Comparison of ENCODE assay signal across 11 mouse cellular contexts in genomic region chr14:58153470-58154416, GRCm38 (mm10).
A peak's percentile ranks its signal among the peaks of the same experiment; 100 is the strongest.
DNase-seq lines count a peak whose midpoint lies in the region; ATAC-seq lines count a peak whose summit lies in the region.
"Had no signal": no experiment of that assay in that cellular context is flagged by ENCODE, and none has a peak within 500 bp of the region (broad histone marks: within the 10 kb centered on the region; RNA-seq: fewer than 3 reads in every experiment).

No protein-coding gene starts in this region.

- peak; percentile 68 for ATAC-seq in stomach, embryonic 16.5 days (ENCODE audit: insufficient read depth, low FRiP score)
- no peak for ATAC-seq in granulocyte monocyte progenitor cell, adult 5-6 weeks (replicated peaks; ENCODE audit: poor library complexity, severe bottlenecking)

- 53% methylated on average over 15 of the region's 15 CpGs for WGBS in limb, embryonic 10.5 days
- 30% methylated on average over 15 of the region's 15 CpGs for WGBS in stomach, embryonic 16.5 days

- no peak overlapping the region for H3K4me3 ChIP-seq in limb, embryonic 10.5 days
- H3K4me3 ChIP-seq in stomach, embryonic 16.5 days (replicated peaks; ENCODE audit: low read length) = no peak overlapping the region
- H3K4me3 ChIP-seq: limb, embryonic 15.5 days had no signal

- peaks cover 45% of the 10 kb centered on the region for H3K4me1 ChIP-seq in limb, embryonic 10.5 days
- H3K4me1 ChIP-seq in stomach, embryonic 16.5 days (ENCODE audit: control insufficient read depth, insufficient read depth, low read length) = peaks cover 5% of the 10 kb centered on the region; the same call in 1 of the 2 replicates

- peak overlapping the region; percentile 48; the same call in 1 of the 2 replicates for H3K27ac ChIP-seq in limb, embryonic 10.5 days
- H3K27ac ChIP-seq in stomach, embryonic 16.5 days (ENCODE audit: low read length) = no peak overlapping the region
- H3K27ac ChIP-seq: limb, embryonic 15.5 days had no signal

- peak overlapping the region; percentile 23 for H3K4me2 ChIP-seq in stomach, embryonic 16.5 days (ENCODE audit: low read depth, low read length)
- H3K4me2 ChIP-seq: limb, embryonic 15.5 days had no signal

- H3K36me3 ChIP-seq in limb, embryonic 10.5 days = no peaks in the 10 kb centered on the region
- no peaks in the 10 kb centered on the region for H3K36me3 ChIP-seq in stomach, embryonic 16.5 days (ENCODE audit: control insufficient read depth, insufficient read depth, low read length)
- H3K36me3 ChIP-seq: limb, embryonic 15.5 days had no signal

- peak; percentile 18 to 28 for DNase-seq in lung, adult 18-20 months
- DNase-seq in lung, postnatal 25 days (ENCODE audit: low spot score) = no peak
- peak; percentile 30 for DNase-seq in fibroblast of lung, adult 2 months (ENCODE audit: low read depth)
- DNase-seq in limb, embryonic 10.5 days (ENCODE audit: low spot score) = peak; percentile 36
- no peak for DNase-seq in right cerebral cortex, adult 18-20 months
- no peak for DNase-seq in right cerebral cortex, postnatal 25 days
- DNase-seq: heart, adult 18-20 months; thymus, postnatal 36 days had no signal

- H3K9ac ChIP-seq in stomach, embryonic 16.5 days (ENCODE audit: low read length) = no peak overlapping the region
- H3K9ac ChIP-seq: limb, embryonic 15.5 days had no signal

- H3K27me3 ChIP-seq in limb, embryonic 10.5 days (ENCODE audit: low read depth, poor library complexity, severe bottlenecking) = no peaks in the 10 kb centered on the region
- no peaks in the 10 kb centered on the region for H3K27me3 ChIP-seq in stomach, embryonic 16.5 days (ENCODE audit: control insufficient read depth, insufficient read depth, low read length)
- H3K27me3 ChIP-seq: limb, embryonic 15.5 days had no signal

- no peaks in the 10 kb centered on the region for H3K9me3 ChIP-seq in limb, embryonic 10.5 days (replicated peaks)
- no peaks in the 10 kb centered on the region for H3K9me3 ChIP-seq in stomach, embryonic 16.5 days (replicated peaks; ENCODE audit: control insufficient read depth, low read length)
- H3K9me3 ChIP-seq: limb, embryonic 15.5 days had no signal

Comparison
In these comparisons a context has a peak if more than half of its experiments do, and no peak if none do; other contexts are left out.
1. DNase-seq: peak in lung, adult 18-20 months (2 of 2), fibroblast of lung, adult 2 months (single experiment) and limb, embryonic 10.5 days (single experiment); none in lung, postnatal 25 days (single experiment), right cerebral cortex, adult 18-20 months (single experiment) and right cerebral cortex, postnatal 25 days (single experiment).